Mouse (Mus musculus): Measurements from ENCODE around the gene Apol6. TPM values are rescaled to one million over a fixed set of nuclear protein-coding genes. Genes with fewer than 3 reads are reported as not detected.

The Apol6 gene
- polyA plus RNA-seq, 1 experiment = 4.8 TPM

- 48% methylated on average over 11 of the region's 11 CpGs for WGBS
- DNase-seq = peak; percentile 30
- no peaks in the 10 kb centered on the region for H3K36me3 ChIP-seq (ENCODE audit: control insufficient read depth, insufficient read depth, low read length)
- no peaks in the 10 kb centered on the region for H3K27me3 ChIP-seq (replicated peaks; ENCODE audit: control insufficient read depth, insufficient read depth, low read length)
- H3K4me1 ChIP-seq (ENCODE audit: control insufficient read depth, insufficient read depth, low read length) = no peaks in the 10 kb centered on the region
- no peak overlapping the region for H3K4me3 ChIP-seq (ENCODE audit: insufficient read depth, low read depth, low read length)
- H3K27ac ChIP-seq (ENCODE audit: insufficient read depth, low read depth, low read length) = no peak overlapping the region
- no peak for TF ChIP-seq CTCF (conservative IDR thresholded peaks at IDR 0.05; ENCODE audit: insufficient read depth, insufficient read length, low read depth, low read length)
- TF ChIP-seq POLR2A (IDR thresholded peaks at IDR 0.05; ENCODE audit: low read depth, low read length) = no peak
Measured at GRCm38 (mm10) chr15:77089249-77089648, 44.7 kb downstream of the Apol6 start.

GRCm38 (mm10) chr15:77090531-77090930 is 46.0 kb downstream of the Apol6 start:
- Histone ChIP-seq H3K4me1 (ENCODE audit: control insufficient read depth, insufficient read depth, low read length) (no peaks in the 10 kb centered on the region), H3K27me3 (replicated peaks; ENCODE audit: control insufficient read depth, insufficient read depth, low read length) (no peaks in the 10 kb centered on the region), H3K27ac (ENCODE audit: insufficient read depth, low read depth, low read length) (no peak overlapping the region), H3K4me3 (ENCODE audit: insufficient read depth, low read depth, low read length) (no peak overlapping the region), H3K36me3 (ENCODE audit: control insufficient read depth, insufficient read depth, low read length) (no peaks in the 10 kb centered on the region)
- WGBS = 87% methylated on average over 5 of the region's 5 CpGs
- DNase-seq = no peak
- no peak for TF ChIP-seq CTCF (conservative IDR thresholded peaks at IDR 0.05; ENCODE audit: insufficient read depth, insufficient read length, low read depth, low read length)
- TF ChIP-seq POLR2A (IDR thresholded peaks at IDR 0.05; ENCODE audit: low read depth, low read length) = no peak

GRCm38 (mm10) chr15:77091394-77091793 is 46.9 kb downstream of the Apol6 start:
- 89% methylated on average over 4 of the region's 4 CpGs for WGBS
- no peak for TF ChIP-seq CTCF (conservative IDR thresholded peaks at IDR 0.05; ENCODE audit: insufficient read depth, insufficient read length, low read depth, low read length)
- TF ChIP-seq POLR2A (IDR thresholded peaks at IDR 0.05; ENCODE audit: low read depth, low read length) = no peak
- Histone ChIP-seq H3K4me1 (ENCODE audit: control insufficient read depth, insufficient read depth, low read length) (no peaks in the 10 kb centered on the region), H3K27me3 (replicated peaks; ENCODE audit: control insufficient read depth, insufficient read depth, low read length) (no peaks in the 10 kb centered on the region), H3K4me3 (ENCODE audit: insufficient read depth, low read depth, low read length) (no peak overlapping the region), H3K36me3 (ENCODE audit: control insufficient read depth, insufficient read depth, low read length) (no peaks in the 10 kb centered on the region), H3K27ac (ENCODE audit: insufficient read depth, low read depth, low read length) (no peak overlapping the region)
- no peak for DNase-seq

GRCm38 (mm10) chr15:77094431-77094830 is 49.9 kb downstream of the Apol6 start:
- no peaks in the 10 kb centered on the region for H3K36me3 ChIP-seq (ENCODE audit: control insufficient read depth, insufficient read depth, low read length)
- TF ChIP-seq CTCF (conservative IDR thresholded peaks at IDR 0.05; ENCODE audit: insufficient read depth, insufficient read length, low read depth, low read length) = no peak
- TF ChIP-seq POLR2A (IDR thresholded peaks at IDR 0.05; ENCODE audit: low read depth, low read length) = no peak

GRCm38 (mm10) chr15:77095216-77095615 is 50.7 kb downstream of the Apol6 start:
- H3K36me3 ChIP-seq (ENCODE audit: control insufficient read depth, insufficient read depth, low read length) = no peaks in the 10 kb centered on the region
- TF ChIP-seq CTCF (conservative IDR thresholded peaks at IDR 0.05; ENCODE audit: insufficient read depth, insufficient read length, low read depth, low read length) = no peak
- TF ChIP-seq POLR2A (IDR thresholded peaks at IDR 0.05; ENCODE audit: low read depth, low read length) = no peak
- 96% methylated on average over 1 of the region's 1 CpGs for WGBS
- H3K27ac ChIP-seq (ENCODE audit: insufficient read depth, low read depth, low read length) = no peak overlapping the region
- H3K4me1 ChIP-seq (ENCODE audit: control insufficient read depth, insufficient read depth, low read length) = no peaks in the 10 kb centered on the region
- H3K27me3 ChIP-seq (replicated peaks; ENCODE audit: control insufficient read depth, insufficient read depth, low read length) = no peaks in the 10 kb centered on the region
- DNase-seq = no peak
- no peak overlapping the region for H3K4me3 ChIP-seq (ENCODE audit: insufficient read depth, low read depth, low read length)

More at GRCm38 (mm10) chr15:77094431-77094830, 49.9 kb downstream of the Apol6 start:
- Histone ChIP-seq H3K4me1 (ENCODE audit: control insufficient read depth, insufficient read depth, low read length) (no peaks in the 10 kb centered on the region), H3K27ac (ENCODE audit: insufficient read depth, low read depth, low read length) (no peak overlapping the region), H3K27me3 (replicated peaks; ENCODE audit: control insufficient read depth, insufficient read depth, low read length) (no peaks in the 10 kb centered on the region), H3K4me3 (ENCODE audit: insufficient read depth, low read depth, low read length) (no peak overlapping the region)
- no peak for DNase-seq
- WGBS = 95% methylated on average over 13 of the region's 13 CpGs

GRCm38 (mm10) chr15:77097358-77097757 is 52.8 kb downstream of the Apol6 start:
- H3K27me3 ChIP-seq (replicated peaks; ENCODE audit: control insufficient read depth, insufficient read depth, low read length) = no peaks in the 10 kb centered on the region

GRCm38 (mm10) chr15:77099756-77100155 is 55.2 kb downstream of the Apol6 start:
- Histone ChIP-seq H3K27ac (ENCODE audit: insufficient read depth, low read depth, low read length) (no peak overlapping the region), H3K4me1 (ENCODE audit: control insufficient read depth, insufficient read depth, low read length) (no peaks in the 10 kb centered on the region), H3K36me3 (ENCODE audit: control insufficient read depth, insufficient read depth, low read length) (no peaks in the 10 kb centered on the region; the same call in 1 of the 2 replicates), H3K4me3 (ENCODE audit: insufficient read depth, low read depth, low read length) (no peak overlapping the region), H3K27me3 (replicated peaks; ENCODE audit: control insufficient read depth, insufficient read depth, low read length) (no peaks in the 10 kb centered on the region)
- no peak for TF ChIP-seq CTCF (conservative IDR thresholded peaks at IDR 0.05; ENCODE audit: insufficient read depth, insufficient read length, low read depth, low read length)
- TF ChIP-seq POLR2A (IDR thresholded peaks at IDR 0.05; ENCODE audit: low read depth, low read length) = no peak
- WGBS = 70% methylated on average over 3 of the region's 3 CpGs
- no peak for DNase-seq

More at GRCm38 (mm10) chr15:77097358-77097757, 52.8 kb downstream of the Apol6 start:
- DNase-seq = no peak
- no peaks in the 10 kb centered on the region; the same call in 1 of the 2 replicates for H3K36me3 ChIP-seq (ENCODE audit: control insufficient read depth, insufficient read depth, low read length)
- no peak overlapping the region for H3K4me3 ChIP-seq (ENCODE audit: insufficient read depth, low read depth, low read length)
- TF ChIP-seq CTCF (conservative IDR thresholded peaks at IDR 0.05; ENCODE audit: insufficient read depth, insufficient read length, low read depth, low read length) (no peak), POLR2A (IDR thresholded peaks at IDR 0.05; ENCODE audit: low read depth, low read length) (no peak)
- 92% methylated on average over 6 of the region's 6 CpGs for WGBS
- no peak overlapping the region for H3K27ac ChIP-seq (ENCODE audit: insufficient read depth, low read depth, low read length)
- H3K4me1 ChIP-seq (ENCODE audit: control insufficient read depth, insufficient read depth, low read length) = no peaks in the 10 kb centered on the region
